Mouse (Mus musculus): ENCODE measurements around the gene Zdhhc9. TPM values are rescaled to one million over a fixed set of nuclear protein-coding genes. Genes with fewer than 3 reads are reported as not detected.

Gene Zdhhc9
- polyA plus RNA-seq, 1 experiment from 2014 or later: 3.4 TPM

DNA sequence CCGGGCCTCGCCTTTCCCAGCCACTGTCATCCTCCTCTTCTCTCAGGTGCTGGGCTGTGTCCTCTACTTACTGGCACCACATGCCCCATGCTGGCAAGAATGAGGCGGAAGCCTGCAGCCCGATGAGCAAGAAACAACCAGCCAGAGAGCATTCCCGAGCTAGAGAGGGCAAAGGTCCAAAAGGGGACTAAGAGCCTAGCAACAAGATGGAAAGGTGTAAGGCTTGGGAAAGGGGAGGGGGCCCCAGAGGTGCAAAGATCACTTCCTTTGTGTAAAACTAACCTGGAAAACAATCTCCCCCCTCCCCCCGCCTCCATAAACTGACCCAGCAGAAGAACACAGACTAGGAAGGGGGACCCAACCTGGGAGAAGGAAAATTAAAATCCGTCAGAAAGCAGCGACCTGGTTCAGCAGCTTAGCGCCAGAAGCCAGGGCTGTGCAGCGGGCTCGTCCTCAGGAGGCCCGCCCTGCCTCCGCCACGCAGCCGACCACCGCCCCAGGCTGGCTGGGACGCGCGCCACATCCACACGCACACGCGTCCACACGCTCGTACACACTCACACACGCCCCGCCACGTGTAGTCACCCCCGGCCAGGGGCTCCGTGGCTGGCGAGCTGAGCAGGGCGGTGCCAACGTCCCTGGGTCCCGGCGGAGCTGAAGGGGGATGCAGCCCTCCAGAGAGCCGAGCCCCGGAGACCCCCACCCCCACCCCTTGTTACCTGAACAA, 754 bp downstream of the Zdhhc9 start:
- Histone ChIP-seq H3K27me3 (ENCODE audit: control insufficient read depth, insufficient read depth, low read length) (no peaks in the 10 kb centered on the region; the same call in 1 of the 2 replicates), H3K9ac (ENCODE audit: low read length) (peak overlapping the region; percentile 78), H3K4me1 (ENCODE audit: control insufficient read depth, insufficient read depth, low read length) (no peaks in the 10 kb centered on the region), H3K4me3 (ENCODE audit: low read length) (peak overlapping the region; percentile 80), H3K9me3 (replicated peaks; ENCODE audit: control insufficient read depth, low read length) (no peaks in the 10 kb centered on the region), H3K36me3 (ENCODE audit: control insufficient read depth, insufficient read depth) (no peaks in the 10 kb centered on the region), H3K27ac (ENCODE audit: low read length) (peak overlapping the region; percentile 61), H3K4me2 (ENCODE audit: low read depth, low read length) (peak overlapping the region; percentile 68)
- peak; percentile 72 for ATAC-seq (replicated peaks; ENCODE audit: extremely low read depth, insufficient read depth, low FRiP score)
- WGBS: 10% methylated on average over 35 of the region's 36 CpGs

DNA sequence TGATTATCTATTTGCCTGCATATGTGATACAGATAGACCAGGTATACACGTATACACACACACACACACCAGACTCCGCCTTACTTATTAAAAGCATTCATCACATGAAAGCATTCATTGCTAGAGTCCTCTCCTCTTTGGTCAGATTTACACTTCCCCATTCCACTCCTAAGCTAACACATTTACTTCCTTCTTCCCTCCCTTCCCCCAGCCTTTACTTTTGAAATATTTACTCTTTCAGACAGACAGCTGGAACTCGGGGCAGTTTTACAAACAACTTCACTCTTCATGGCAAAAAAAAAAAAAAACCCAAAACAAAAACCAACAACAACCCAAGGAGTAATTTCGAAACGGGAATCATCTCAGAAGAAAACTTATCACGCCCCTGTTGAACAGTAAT, 4.2 kb downstream of the Zdhhc9 start:
- Histone ChIP-seq H3K4me3 (ENCODE audit: low read length) (no peak overlapping the region), H3K27ac (ENCODE audit: low read length) (no peak overlapping the region), H3K27me3 (ENCODE audit: control insufficient read depth, insufficient read depth, low read length) (no peaks in the 10 kb centered on the region; the same call in 1 of the 2 replicates), H3K9ac (ENCODE audit: low read length) (no peak overlapping the region), H3K4me2 (ENCODE audit: low read depth, low read length) (no peak overlapping the region), H3K36me3 (ENCODE audit: control insufficient read depth, insufficient read depth) (no peaks in the 10 kb centered on the region), H3K9me3 (replicated peaks; ENCODE audit: control insufficient read depth, low read length) (no peaks in the 10 kb centered on the region), H3K4me1 (ENCODE audit: control insufficient read depth, insufficient read depth, low read length) (peaks cover under 1% of the 10 kb centered on the region)
- ATAC-seq (replicated peaks; ENCODE audit: extremely low read depth, insufficient read depth, low FRiP score): no peak
- 78% methylated on average over 6 of the region's 6 CpGs for WGBS

DNA sequence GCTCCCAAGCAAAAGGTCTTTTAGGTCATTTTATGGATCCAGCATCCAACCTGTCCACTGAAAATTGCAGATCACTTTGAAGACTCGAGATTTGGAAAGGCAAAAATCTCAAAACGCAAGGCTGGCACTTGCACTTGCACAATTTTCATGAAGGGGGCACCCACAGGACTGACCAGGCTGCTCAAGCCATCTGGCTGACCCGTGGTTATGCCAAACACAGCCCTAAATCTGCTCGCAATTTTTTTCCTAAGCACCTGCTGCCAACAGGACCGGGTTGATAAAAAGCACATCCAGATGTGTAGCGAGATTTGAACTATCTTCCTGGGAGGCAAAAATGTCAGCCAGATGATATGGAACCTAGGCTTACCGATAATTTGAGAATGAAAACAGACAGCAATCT, 4.9 kb downstream of the Zdhhc9 start:
- peaks cover 2% of the 10 kb centered on the region for H3K4me1 ChIP-seq (ENCODE audit: control insufficient read depth, insufficient read depth, low read length)

DNA sequence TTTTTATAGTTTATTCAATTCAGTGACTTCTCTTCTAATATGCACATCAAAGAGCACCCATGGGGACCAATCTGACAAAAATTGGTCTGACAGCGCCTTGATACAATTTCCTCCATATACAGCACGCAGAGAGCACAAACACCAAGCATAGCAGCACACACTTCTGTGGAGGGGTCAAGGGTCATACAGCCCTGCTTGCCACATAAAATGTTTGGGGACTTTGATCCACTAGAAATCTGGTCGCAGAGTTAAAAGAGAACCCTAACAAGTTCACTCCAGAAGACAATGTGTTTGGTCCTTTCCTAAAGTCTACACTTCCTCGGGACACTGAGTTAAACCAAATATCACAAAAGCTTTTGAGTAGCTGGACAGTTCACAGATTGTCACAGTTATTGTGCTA, 5.7 kb downstream of the Zdhhc9 start:
- Histone ChIP-seq H3K4me1 (ENCODE audit: control insufficient read depth, insufficient read depth, low read length) (peaks cover 2% of the 10 kb centered on the region), H3K27ac (ENCODE audit: low read length) (no peak overlapping the region), H3K4me2 (ENCODE audit: low read depth, low read length) (no peak overlapping the region), H3K4me3 (ENCODE audit: low read length) (no peak overlapping the region), H3K27me3 (ENCODE audit: control insufficient read depth, insufficient read depth, low read length) (no peaks in the 10 kb centered on the region; the same call in 1 of the 2 replicates), H3K9me3 (replicated peaks; ENCODE audit: control insufficient read depth, low read length) (no peaks in the 10 kb centered on the region), H3K36me3 (ENCODE audit: control insufficient read depth, insufficient read depth) (no peaks in the 10 kb centered on the region), H3K9ac (ENCODE audit: low read length) (no peak overlapping the region)
- ATAC-seq (replicated peaks; ENCODE audit: extremely low read depth, insufficient read depth, low FRiP score): no peak
- 79% methylated on average over 4 of the region's 4 CpGs for WGBS

More for the DNA sequence above, 4.9 kb downstream of the Zdhhc9 start:
- no peaks in the 10 kb centered on the region for H3K36me3 ChIP-seq (ENCODE audit: control insufficient read depth, insufficient read depth)
- H3K27me3 ChIP-seq (ENCODE audit: control insufficient read depth, insufficient read depth, low read length): no peaks in the 10 kb centered on the region; the same call in 1 of the 2 replicates
- no peak overlapping the region for H3K27ac ChIP-seq (ENCODE audit: low read length)
- no peak overlapping the region for H3K9ac ChIP-seq (ENCODE audit: low read length)
- WGBS: 79% methylated on average over 7 of the region's 7 CpGs
- ATAC-seq (replicated peaks; ENCODE audit: extremely low read depth, insufficient read depth, low FRiP score): no peak
- H3K4me3 ChIP-seq (ENCODE audit: low read length): no peak overlapping the region
- no peaks in the 10 kb centered on the region for H3K9me3 ChIP-seq (replicated peaks; ENCODE audit: control insufficient read depth, low read length)
- H3K4me2 ChIP-seq (ENCODE audit: low read depth, low read length): no peak overlapping the region

DNA sequence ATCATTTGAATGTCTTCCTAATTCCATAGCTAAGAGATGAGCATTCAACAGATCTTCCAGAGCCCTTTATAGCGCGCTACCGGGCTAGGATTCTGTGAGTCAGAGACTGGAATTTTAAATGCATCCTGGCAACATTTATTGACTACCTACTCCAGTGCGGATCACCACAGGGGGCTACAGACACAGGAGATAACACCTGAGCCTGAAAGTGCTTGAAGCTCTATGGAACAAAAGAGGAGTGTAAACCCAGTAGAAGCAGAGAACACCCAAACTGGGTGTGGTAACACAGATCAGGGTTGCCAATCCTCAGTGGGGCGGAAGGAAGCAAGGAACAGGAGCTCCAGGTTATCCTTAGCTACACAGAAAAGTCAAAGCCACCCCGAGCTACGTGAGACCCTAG, 6.2 kb downstream of the Zdhhc9 start:
- H3K36me3 ChIP-seq (ENCODE audit: control insufficient read depth, insufficient read depth): no peaks in the 10 kb centered on the region

DNA sequence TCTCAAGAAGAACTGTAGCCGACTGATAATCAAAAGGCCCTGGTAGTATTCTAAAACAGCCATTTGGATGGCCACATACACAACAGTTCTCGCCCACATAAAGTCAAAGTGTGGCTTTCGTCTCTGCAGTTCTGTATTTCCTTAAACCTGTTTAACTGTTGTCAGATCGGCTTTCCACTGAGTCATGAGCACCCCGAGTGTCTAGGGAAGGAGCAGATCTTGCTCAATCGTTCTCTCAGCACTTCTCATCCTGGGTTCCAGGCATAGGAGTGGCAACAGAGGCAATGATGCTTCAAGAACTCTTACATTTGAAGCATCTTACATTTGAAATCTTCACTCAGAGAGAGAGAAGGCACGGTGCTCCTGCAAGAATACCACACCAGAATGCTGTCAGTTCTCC, 6.7 kb downstream of the Zdhhc9 start:
- no peaks in the 10 kb centered on the region for H3K9me3 ChIP-seq (replicated peaks; ENCODE audit: control insufficient read depth, low read length)
- no peak for ATAC-seq (replicated peaks; ENCODE audit: extremely low read depth, insufficient read depth, low FRiP score)
- 78% methylated on average over 7 of the region's 7 CpGs for WGBS
- no peak overlapping the region for H3K27ac ChIP-seq (ENCODE audit: low read length)
- H3K9ac ChIP-seq (ENCODE audit: low read length): no peak overlapping the region
- no peaks in the 10 kb centered on the region for H3K36me3 ChIP-seq (ENCODE audit: control insufficient read depth, insufficient read depth)
- peaks cover 2% of the 10 kb centered on the region for H3K4me1 ChIP-seq (ENCODE audit: control insufficient read depth, insufficient read depth, low read length)
- no peaks in the 10 kb centered on the region; the same call in 1 of the 2 replicates for H3K27me3 ChIP-seq (ENCODE audit: control insufficient read depth, insufficient read depth, low read length)
- H3K4me2 ChIP-seq (ENCODE audit: low read depth, low read length): no peak overlapping the region
- no peak overlapping the region for H3K4me3 ChIP-seq (ENCODE audit: low read length)

More for the DNA sequence above, 6.2 kb downstream of the Zdhhc9 start:
- no peak for ATAC-seq (replicated peaks; ENCODE audit: extremely low read depth, insufficient read depth, low FRiP score)
- Histone ChIP-seq H3K4me2 (ENCODE audit: low read depth, low read length) (no peak overlapping the region), H3K4me1 (ENCODE audit: control insufficient read depth, insufficient read depth, low read length) (peaks cover 2% of the 10 kb centered on the region), H3K27me3 (ENCODE audit: control insufficient read depth, insufficient read depth, low read length) (no peaks in the 10 kb centered on the region; the same call in 1 of the 2 replicates), H3K9me3 (replicated peaks; ENCODE audit: control insufficient read depth, low read length) (no peaks in the 10 kb centered on the region), H3K9ac (ENCODE audit: low read length) (no peak overlapping the region), H3K4me3 (ENCODE audit: low read length) (no peak overlapping the region), H3K27ac (ENCODE audit: low read length) (no peak overlapping the region)
- WGBS: 88% methylated on average over 7 of the region's 7 CpGs

DNA sequence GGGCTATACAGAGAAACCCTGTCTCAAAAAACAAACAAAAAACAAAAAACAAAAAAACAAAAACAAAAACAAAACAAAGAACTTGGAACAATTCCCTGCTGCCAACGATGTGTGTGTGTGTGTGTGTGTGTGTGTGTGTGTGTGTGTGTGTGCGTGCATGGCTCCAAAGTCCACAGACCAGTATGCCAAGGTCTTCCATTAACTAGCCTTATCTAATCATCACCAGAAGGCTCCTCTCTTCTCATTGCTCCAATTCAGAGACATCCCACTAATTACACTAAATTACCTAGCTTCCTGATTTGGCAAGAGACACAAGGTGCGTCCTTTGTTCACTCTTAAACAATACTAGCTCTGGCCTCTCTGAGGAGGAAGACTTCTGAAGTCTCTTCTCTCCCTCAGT, 8.0 kb downstream of the Zdhhc9 start:
- 87% methylated on average over 3 of the region's 3 CpGs for WGBS
- Histone ChIP-seq H3K27me3 (ENCODE audit: control insufficient read depth, insufficient read depth, low read length) (no peaks in the 10 kb centered on the region; the same call in 1 of the 2 replicates), H3K9me3 (replicated peaks; ENCODE audit: control insufficient read depth, low read length) (no peaks in the 10 kb centered on the region), H3K27ac (ENCODE audit: low read length) (no peak overlapping the region), H3K4me1 (ENCODE audit: control insufficient read depth, insufficient read depth, low read length) (peaks cover 2% of the 10 kb centered on the region), H3K4me2 (ENCODE audit: low read depth, low read length) (no peak overlapping the region), H3K4me3 (ENCODE audit: low read length) (no peak overlapping the region), H3K36me3 (ENCODE audit: control insufficient read depth, insufficient read depth) (no peaks in the 10 kb centered on the region), H3K9ac (ENCODE audit: low read length) (no peak overlapping the region)
- ATAC-seq (replicated peaks; ENCODE audit: extremely low read depth, insufficient read depth, low FRiP score): no peak

DNA sequence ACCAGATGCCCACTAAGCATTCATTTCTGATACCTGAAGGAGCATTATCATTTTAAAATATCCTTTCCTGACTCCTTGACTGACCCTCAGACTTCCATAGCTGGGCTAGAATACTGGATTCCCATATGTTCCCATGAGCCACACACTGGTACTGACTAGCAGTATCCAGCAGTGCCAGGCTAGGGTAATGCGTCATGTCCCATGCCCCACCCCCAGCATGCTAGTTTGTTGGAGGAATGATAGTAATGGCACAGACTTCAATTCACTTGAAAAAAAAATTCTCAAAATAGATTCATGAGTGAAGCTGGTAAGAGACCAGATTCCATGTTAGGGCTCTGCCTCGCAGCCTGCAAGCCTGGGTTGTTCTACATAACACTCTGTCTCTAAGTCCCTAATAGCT, 9.7 kb downstream of the Zdhhc9 start:
- Histone ChIP-seq H3K27me3 (ENCODE audit: control insufficient read depth, insufficient read depth, low read length) (no peaks in the 10 kb centered on the region), H3K4me2 (ENCODE audit: low read depth, low read length) (no peak overlapping the region), H3K9ac (ENCODE audit: low read length) (no peak overlapping the region), H3K4me3 (ENCODE audit: low read length) (no peak overlapping the region), H3K27ac (ENCODE audit: low read length) (no peak overlapping the region; the same call in 1 of the 2 replicates), H3K4me1 (ENCODE audit: control insufficient read depth, insufficient read depth, low read length) (peaks cover 2% of the 10 kb centered on the region), H3K36me3 (ENCODE audit: control insufficient read depth, insufficient read depth) (no peaks in the 10 kb centered on the region), H3K9me3 (replicated peaks; ENCODE audit: control insufficient read depth, low read length) (no peaks in the 10 kb centered on the region)
- no peak for ATAC-seq (replicated peaks; ENCODE audit: extremely low read depth, insufficient read depth, low FRiP score)
- 50% methylated on average over 2 of the region's 2 CpGs for WGBS

DNA sequence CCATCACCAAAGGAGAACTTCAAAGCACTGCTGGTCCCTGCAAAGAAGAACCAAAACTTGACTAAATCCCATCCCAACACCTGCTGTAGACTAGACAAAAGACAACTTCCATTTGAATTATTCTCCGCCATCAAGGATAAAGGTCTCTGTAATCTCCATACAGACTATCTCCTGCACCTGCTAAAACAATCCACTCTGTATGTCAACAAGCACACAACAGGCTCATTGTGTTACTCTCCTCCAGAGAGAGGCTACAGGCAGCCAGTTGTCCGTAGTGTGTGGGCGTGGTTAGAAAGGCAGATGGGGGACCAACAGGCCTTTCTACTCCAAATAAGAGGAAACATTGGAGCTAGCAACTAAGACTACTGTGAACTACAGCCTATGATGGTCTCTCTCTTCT, 10.8 kb downstream of the Zdhhc9 start:
- 84% methylated on average over 3 of the region's 3 CpGs for WGBS
- no peak overlapping the region for H3K27ac ChIP-seq (ENCODE audit: low read length)
- ATAC-seq (replicated peaks; ENCODE audit: extremely low read depth, insufficient read depth, low FRiP score): no peak

More for the DNA sequence above, 10.8 kb downstream of the Zdhhc9 start:
- H3K27me3 ChIP-seq (ENCODE audit: control insufficient read depth, insufficient read depth, low read length): no peaks in the 10 kb centered on the region
- H3K4me3 ChIP-seq (ENCODE audit: low read length): no peak overlapping the region
- peaks cover 2% of the 10 kb centered on the region for H3K4me1 ChIP-seq (ENCODE audit: control insufficient read depth, insufficient read depth, low read length)
- H3K4me2 ChIP-seq (ENCODE audit: low read depth, low read length): no peak overlapping the region
- H3K36me3 ChIP-seq (ENCODE audit: control insufficient read depth, insufficient read depth): no peaks in the 10 kb centered on the region
- no peak overlapping the region for H3K9ac ChIP-seq (ENCODE audit: low read length)
- H3K9me3 ChIP-seq (replicated peaks; ENCODE audit: control insufficient read depth, low read length): no peaks in the 10 kb centered on the region

Data from heart, embryonic 16.5 days (tissue).